ENCODE assay signal across 16 mouse cellular contexts in the genomic region with DNA sequence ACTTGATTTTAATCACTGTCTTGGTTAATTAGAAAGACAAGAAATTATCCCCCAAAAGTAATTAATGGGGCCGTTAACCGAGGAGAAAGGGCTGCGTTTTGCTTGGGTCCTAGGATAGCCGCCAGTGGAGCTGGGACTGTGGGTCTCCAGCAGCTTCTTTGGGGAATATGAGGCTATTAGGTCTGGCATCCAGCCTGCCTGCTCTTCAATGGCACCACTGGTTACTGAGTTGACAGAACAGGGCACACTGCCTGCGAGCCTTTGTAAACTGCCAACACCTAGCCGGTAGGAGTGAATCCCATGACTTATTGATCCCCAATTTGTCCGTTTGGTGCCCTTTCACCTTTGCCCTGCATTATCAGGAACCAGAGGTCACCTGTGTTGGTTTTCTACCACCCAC. TPM values are rescaled to one million over a fixed set of nuclear protein-coding genes. Genes with fewer than 3 reads are reported as not detected.
DNase-seq lines count a peak whose midpoint lies in the region; ATAC-seq and TF ChIP-seq lines count a peak whose summit lies in the region.
"Had no signal": no experiment of that assay in that cellular context is flagged by ENCODE, and none has a peak within 500 bp of the region (broad histone marks: within the 10 kb centered on the region; RNA-seq: fewer than 3 reads in every experiment).

No protein-coding gene starts in this region.

- no peak for TF ChIP-seq CTCF in layer of hippocampus, adult 2 months (conservative IDR thresholded peaks at IDR 0.05)
- no peak for TF ChIP-seq CTCF in lung, adult 2 months (IDR thresholded peaks at IDR 0.05; ENCODE audit: insufficient read depth, low read length)

- no peak overlapping the region for H3K4me3 ChIP-seq in layer of hippocampus, adult 2 months
- H3K4me3 ChIP-seq in lung, adult 2 months (replicated peaks; ENCODE audit: extremely low read depth, low read depth, low read length): no peak overlapping the region
- H3K4me3 ChIP-seq: lung, embryonic 15.5 days; midbrain, embryonic 12.5 days; stomach, embryonic 15.5 days had no signal

- H3K4me1 ChIP-seq in lung, adult 2 months (ENCODE audit: control insufficient read depth, insufficient read depth, low read length): no peaks in the 10 kb centered on the region

- peak overlapping the region; percentile 83 for H3K27ac ChIP-seq in layer of hippocampus, adult 2 months
- H3K27ac ChIP-seq: embryonic facial prominence, embryonic 13.5 days; lung, embryonic 15.5 days; macrophage; midbrain, embryonic 12.5 days; stomach, embryonic 15.5 days had no signal

- ATAC-seq in cerebellum, adult (ENCODE audit: insufficient number of reproducible peaks, low FRiP score, low TSS enrichment): no peak

- 71% methylated on average over 7 of the region's 7 CpGs for WGBS in lung, adult 2 months

- TF ChIP-seq POLR2A in lung, adult 2 months (IDR thresholded peaks at IDR 0.05; ENCODE audit: borderline replicate concordance, extremely low read depth, low read depth, low read length): no peak

- DNase-seq in cerebellum, adult 18-20 months: peak; percentile 39 to 54
- no peak for DNase-seq in layer of hippocampus, adult 2 months (ENCODE audit: low spot score in 2 of 2)
- DNase-seq in layer of hippocampus, adult 9-11 months: no peak
- DNase-seq in Muller cell, postnatal 12 days (ENCODE audit: inconsistent ontology term): peak; percentile 66
- DNase-seq in cerebellum, postnatal 10 days: peak; percentile 83 to 87
- no peak for DNase-seq in lung, adult 2 months
- no peak for DNase-seq in kidney, adult 11 months
- DNase-seq: kidney, adult 18-20 months; thymus, adult 18-20 months had no signal

RNA-seq across cellular contexts. Expression of gene Adam11, which starts 19.2 kb away (rescaled TPM):
- 100 to 1,000 TPM; 192 to 212 TPM for total RNA-seq in layer of hippocampus, adult 2 months (2021)
- 3.3 and 3.6 TPM in 2 replicates for polyA plus RNA-seq in lung, adult 2 months (2012; rRNA removed)
- polyA plus RNA-seq: G1E had no signal

RNA-seq across cellular contexts. Expression of gene Ccdc43, which starts 44.5 kb away (rescaled TPM):
- total RNA-seq in layer of hippocampus, adult 2 months (2021): 10 to 100 TPM; 33.5 to 44.7 TPM
- polyA plus RNA-seq in lung, adult 2 months (2012; rRNA removed): 4.3 and 5.0 TPM in 2 replicates

Comparison
In these comparisons a context has a peak if more than half of its experiments do, and no peak if none do; other contexts are left out.
1. DNase-seq: peak in cerebellum, adult 18-20 months (2 of 2), Muller cell, postnatal 12 days (single experiment) and cerebellum, postnatal 10 days (2 of 2); none in layer of hippocampus, adult 2 months (0 of 2), layer of hippocampus, adult 9-11 months (single experiment), lung, adult 2 months (single experiment) and kidney, adult 11 months (single experiment).